Mouse (Mus musculus) forebrain, embryonic 10.5 days (tissue): ENCODE measurements around the gene Tpst2. TPM values are rescaled to one million over a fixed set of nuclear protein-coding genes. Genes with fewer than 3 reads are reported as not detected.

Source experiments
- DNase-seq: peaks from one replicate; pipeline ENCODE4 v3.0.0-alpha.2; 2017; ENCODE audit warnings: low spot score; ENCODE audit errors: extremely low spot score
- H3K27ac ChIP-seq: fragments of 300-500 bp; sonication (generic); 2 replicates; pipeline ENCODE4 v1.5.1; 2016; ENCODE audit warnings: mild to moderate bottlenecking
- H3K27me3 ChIP-seq: fragments of 300-500 bp; sonication (generic); 2 replicates; pipeline ENCODE4 v1.6.1; 2016; ENCODE audit warnings: mild to moderate bottlenecking; ENCODE audit not compliant: poor library complexity, severe bottlenecking
- H3K36me3 ChIP-seq: fragments of 300-500 bp; sonication (generic); replicated peaks from 2 replicates; pipeline ENCODE4 v1.6.1; 2016; ENCODE audit warnings: mild to moderate bottlenecking, moderate library complexity
- H3K4me1 ChIP-seq: fragments of 300-500 bp; sonication (generic); 2 replicates; pipeline ENCODE4 v1.6.1; 2016
- H3K4me3 ChIP-seq: fragments of 300-500 bp; sonication (generic); 2 replicates; pipeline ENCODE4 v1.5.1; 2016; ENCODE audit warnings: mild to moderate bottlenecking, moderate library complexity
- H3K9me3 ChIP-seq: fragments of 300-500 bp; sonication (generic); 2 replicates; pipeline ENCODE4 v1.6.1; 2016; ENCODE audit warnings: mild to moderate bottlenecking, moderate library complexity
- WGBS: fragments of 180-500 bp; shearing (Covaris S2); methylation state at CpG from one replicate; pipeline ENCODE4 v1.1.7; 2016; 5-methylcytosine and 5-hydroxymethylcytosine counted together
- polyA plus RNA-seq: library from polyadenylated mRNA; unstranded; fragments of >200 nt; fragmentation: Nextera tagmentation; extraction: Ambion mirVana; gene quantifications from 2 replicates; pipeline ENCODE4 v1.2.1, GENCODE M21; 2016

The Tpst2 gene
- polyA plus RNA-seq, 1 experiment from 2014 or later, result 36.7 TPM

DNA sequence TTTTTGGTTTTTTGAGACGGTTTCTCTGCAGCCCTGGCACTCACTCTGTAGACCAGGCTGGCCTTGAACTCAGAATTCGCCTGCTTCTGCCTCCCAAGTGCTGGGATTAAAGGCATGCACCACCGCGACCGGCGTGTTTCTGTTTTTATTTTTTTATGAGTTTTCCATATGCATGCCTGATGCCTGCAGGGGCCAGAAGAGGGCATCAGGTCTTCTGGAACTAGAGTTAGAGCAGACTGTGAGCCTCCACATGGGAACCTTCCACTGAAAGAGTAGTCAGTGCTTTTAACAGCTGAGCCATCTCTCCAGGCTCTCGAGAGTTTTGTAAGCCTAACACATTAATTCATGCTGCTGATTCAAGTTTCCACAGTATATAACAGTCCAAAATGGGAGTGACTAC lies 62.7 kb downstream of the Tpst2 start:
- peaks cover 67% of the 10 kb centered on the region for H3K36me3 ChIP-seq
- WGBS, result 84% methylated on average over 7 of the region's 7 CpGs
- peaks cover 25% of the 10 kb centered on the region for H3K4me1 ChIP-seq
- DNase-seq, result no peak
- no peak overlapping the region for H3K27ac ChIP-seq
- H3K4me3 ChIP-seq, result no peak overlapping the region
- H3K27me3 ChIP-seq, result no peaks in the 10 kb centered on the region
- no peaks in the 10 kb centered on the region for H3K9me3 ChIP-seq

DNA sequence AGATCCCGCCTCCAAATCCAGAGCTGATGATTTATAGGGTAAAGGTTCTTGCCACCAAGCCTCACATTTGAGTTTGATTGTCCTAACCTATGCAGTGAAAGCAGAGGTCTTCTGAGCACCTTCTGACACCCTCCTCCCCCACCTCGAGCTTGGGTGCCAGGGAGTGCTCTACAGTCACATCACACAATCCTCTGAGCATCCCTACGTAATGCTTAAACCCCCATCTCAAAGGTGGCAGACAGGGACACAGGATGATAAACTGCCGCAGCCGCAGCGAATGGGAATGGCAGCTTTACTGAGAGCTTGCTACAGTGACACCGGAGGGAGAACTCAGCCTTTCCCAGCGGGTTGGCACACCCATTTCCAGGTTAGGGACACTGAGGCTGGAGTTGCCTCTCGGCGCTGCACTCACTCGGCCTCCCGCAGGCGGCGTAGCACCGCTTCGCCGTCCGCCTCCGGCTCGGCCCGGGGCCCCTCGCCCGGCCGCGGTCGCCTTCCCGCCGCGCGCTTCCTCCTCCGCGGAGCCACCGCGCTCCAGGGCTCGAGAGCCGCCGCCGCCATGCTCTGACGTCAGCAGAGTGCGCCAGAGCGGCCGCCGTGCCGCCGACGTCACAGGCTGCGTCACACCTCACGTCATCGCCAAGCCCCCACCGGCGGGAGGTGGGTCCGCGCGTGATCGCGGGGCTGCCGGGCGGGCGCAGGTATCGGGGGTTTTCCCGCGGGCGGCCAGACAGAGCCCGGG lies 66.1 kb downstream of the Tpst2 start, which contains the start of the genes Srrd and Hps4:
TSS of gene Srrd (minus strand) at position 578 of the 742 bp plus-strand sequence.
TSS of gene Hps4 (plus strand) at position 621 of the 742 bp plus-strand sequence.
- 2% methylated on average over 64 of the region's 64 CpGs for WGBS
- Histone ChIP-seq H3K4me3 (peak within 1 kb of the TSS; percentile 87), H3K27me3 (no peaks in the 10 kb centered on the region), H3K36me3 (peaks cover 55% of the 10 kb centered on the region), H3K27ac (peak within 1 kb of the TSS; percentile 92), H3K4me1 (peaks cover 43% of the 10 kb centered on the region), H3K9me3 (no peaks in the 10 kb centered on the region)
- peak; percentile 79 for DNase-seq

- H3K4me1 ChIP-seq, result peaks cover 43% of the 10 kb centered on the region
Observed at GRCm38 (mm10) chr5:112343205-112343595, 66.7 kb downstream of the Tpst2 start.

DNA sequence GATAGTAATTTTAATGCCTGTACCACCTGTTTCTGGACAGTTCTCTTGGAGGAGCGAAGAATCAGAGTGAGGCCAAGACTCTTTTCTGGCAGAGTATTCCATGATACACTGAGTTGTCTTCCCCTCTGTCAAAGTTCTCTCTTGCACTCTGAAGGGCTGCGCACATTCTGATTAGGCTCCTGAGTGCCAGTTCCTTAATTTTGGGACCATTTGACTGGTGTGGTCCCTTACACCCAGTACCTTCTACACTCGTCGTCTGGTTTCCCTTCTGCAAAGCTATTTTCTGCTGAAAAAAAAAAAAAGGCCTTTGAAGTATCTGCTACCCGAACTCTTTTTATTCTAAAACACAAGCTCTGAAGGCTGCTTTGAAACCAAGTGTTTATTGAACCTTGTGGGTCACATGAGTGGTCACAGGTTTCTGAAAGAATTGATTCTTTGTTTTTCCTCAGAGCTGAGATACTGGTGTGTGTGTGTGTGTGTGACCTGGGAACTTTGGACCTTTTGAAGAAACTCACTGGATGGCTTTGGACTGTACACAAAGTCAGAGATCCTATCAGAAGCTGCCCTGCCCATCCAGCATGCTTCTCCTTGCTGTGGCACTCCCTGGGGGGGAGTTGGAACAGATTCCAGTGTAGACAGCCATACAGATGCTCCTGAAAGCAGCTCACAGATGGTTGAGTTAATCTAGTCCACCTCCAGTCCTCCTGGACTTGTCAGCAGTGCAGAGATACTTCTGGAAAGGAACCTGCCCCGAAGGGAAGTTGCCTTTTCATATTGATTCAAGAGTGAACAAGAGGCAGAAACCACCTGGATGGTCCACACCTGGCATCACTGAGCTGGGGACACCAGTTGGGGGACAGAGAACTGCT lies 67.8 kb downstream of the Tpst2 start:
- no peak for DNase-seq
- Histone ChIP-seq H3K27ac (no peak overlapping the region), H3K9me3 (no peaks in the 10 kb centered on the region), H3K36me3 (peaks cover 56% of the 10 kb centered on the region), H3K4me1 (peaks cover 43% of the 10 kb centered on the region), H3K27me3 (no peaks in the 10 kb centered on the region), H3K4me3 (peak overlapping the region; percentile 87; the same call in 1 of the 2 replicates)
- WGBS, result 83% methylated on average over 6 of the region's 6 CpGs

More at GRCm38 (mm10) chr5:112343205-112343595, 66.7 kb downstream of the Tpst2 start:
- Histone ChIP-seq H3K27ac (peak overlapping the region; percentile 92), H3K27me3 (no peaks in the 10 kb centered on the region), H3K9me3 (no peaks in the 10 kb centered on the region), H3K36me3 (peaks cover 55% of the 10 kb centered on the region), H3K4me3 (peak overlapping the region; percentile 87)
- WGBS, result 0% methylated on average over 24 of the region's 24 CpGs
- DNase-seq, result no peak

- Histone ChIP-seq H3K27ac (no peak overlapping the region), H3K4me3 (no peak overlapping the region), H3K4me1 (peaks cover 40% of the 10 kb centered on the region), H3K36me3 (peaks cover 60% of the 10 kb centered on the region), H3K27me3 (no peaks in the 10 kb centered on the region), H3K9me3 (no peaks in the 10 kb centered on the region)
- WGBS, result 94% methylated on average over 16 of the region's 16 CpGs
- DNase-seq, result no peak
Observed at GRCm38 (mm10) chr5:112346211-112346965, 69.9 kb downstream of the Tpst2 start.

- Histone ChIP-seq H3K36me3 (peaks cover 86% of the 10 kb centered on the region), H3K27ac (no peak overlapping the region), H3K27me3 (no peaks in the 10 kb centered on the region), H3K4me3 (no peak overlapping the region), H3K4me1 (peaks cover 18% of the 10 kb centered on the region), H3K9me3 (no peaks in the 10 kb centered on the region)
- no peak for DNase-seq
- 94% methylated on average over 8 of the region's 8 CpGs for WGBS
Observed at GRCm38 (mm10) chr5:112349169-112349568, 72.7 kb downstream of the Tpst2 start.

- Histone ChIP-seq H3K27ac (no peak overlapping the region), H3K36me3 (peaks cover 88% of the 10 kb centered on the region), H3K4me1 (no peaks in the 10 kb centered on the region), H3K4me3 (no peak overlapping the region), H3K9me3 (no peaks in the 10 kb centered on the region), H3K27me3 (no peaks in the 10 kb centered on the region)
- 85% methylated on average over 6 of the region's 6 CpGs for WGBS
- no peak for DNase-seq
Observed at GRCm38 (mm10) chr5:112355493-112355892, 79.0 kb downstream of the Tpst2 start.

DNA sequence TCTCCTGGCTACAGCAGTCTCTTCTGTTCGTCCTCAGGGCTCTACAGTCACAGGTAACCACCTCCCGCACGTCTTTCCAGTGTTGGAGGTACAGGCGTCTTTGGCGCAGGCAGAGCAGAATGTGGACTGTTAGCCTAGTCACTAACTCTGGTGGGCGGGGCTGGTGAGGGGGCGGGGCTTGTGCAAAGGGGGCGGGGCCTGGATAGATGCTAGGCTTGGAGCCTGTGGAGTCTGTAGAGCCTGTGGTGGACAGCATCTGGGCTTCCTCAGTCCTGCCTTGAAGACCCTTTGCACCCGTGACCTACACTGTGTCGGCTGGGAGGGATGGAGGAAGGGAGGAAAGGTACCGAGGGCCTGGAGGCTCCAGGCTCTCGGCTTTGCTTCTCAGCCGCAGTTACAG lies 79.4 kb downstream of the Tpst2 start, which contains the start of gene Gm6583:
TSS of gene Gm6583 (minus strand) at position 124 of the 400 bp plus-strand sequence.
- Histone ChIP-seq H3K4me3 (no peak within 1 kb of the TSS), H3K9me3 (no peaks in the 10 kb centered on the region), H3K27me3 (no peaks in the 10 kb centered on the region), H3K36me3 (peaks cover 86% of the 10 kb centered on the region), H3K27ac (no peak within 1 kb of the TSS), H3K4me1 (no peaks in the 10 kb centered on the region)
- DNase-seq, result no peak
- 62% methylated on average over 13 of the region's 13 CpGs for WGBS

DNA sequence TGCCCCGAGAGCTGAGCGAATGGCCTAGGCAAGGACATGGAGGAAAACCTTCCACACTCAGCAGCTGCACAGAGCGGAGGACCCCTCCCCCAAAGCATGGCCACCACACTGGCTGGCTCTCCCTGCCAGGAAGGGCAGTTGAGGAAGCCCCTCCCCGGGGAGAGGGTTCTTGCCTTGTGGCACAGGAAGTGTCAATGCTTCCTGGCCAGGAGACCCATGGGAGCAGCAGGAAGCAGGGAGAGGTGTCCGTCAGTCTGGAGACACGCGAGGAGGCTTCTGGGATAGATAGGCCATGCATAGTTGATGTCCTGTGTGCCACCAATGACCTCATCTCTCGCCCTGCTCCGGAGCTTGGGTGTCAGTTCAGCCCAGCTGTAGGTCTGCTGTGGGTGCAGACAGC lies 79.8 kb downstream of the Tpst2 start:
- H3K4me3 ChIP-seq, result no peak overlapping the region
- no peaks in the 10 kb centered on the region for H3K4me1 ChIP-seq
- H3K27ac ChIP-seq, result no peak overlapping the region
- H3K9me3 ChIP-seq, result no peaks in the 10 kb centered on the region
- H3K36me3 ChIP-seq, result peaks cover 86% of the 10 kb centered on the region
- DNase-seq, result no peak
- 89% methylated on average over 9 of the region's 9 CpGs for whole genome bisulfite sequencing
- no peaks in the 10 kb centered on the region for H3K27me3 ChIP-seq

- H3K27ac ChIP-seq, result peak overlapping the region; percentile 26; the same call in 1 of the 2 replicates
- H3K4me1 ChIP-seq, result no peaks in the 10 kb centered on the region
- no peaks in the 10 kb centered on the region for H3K9me3 ChIP-seq
- WGBS, result 91% methylated on average over 4 of the region's 4 CpGs
- no peaks in the 10 kb centered on the region for H3K27me3 ChIP-seq
- no peak overlapping the region for H3K4me3 ChIP-seq
- H3K36me3 ChIP-seq, result peaks cover 85% of the 10 kb centered on the region
- DNase-seq, result no peak
Observed at GRCm38 (mm10) chr5:112359520-112359919, 83.0 kb downstream of the Tpst2 start.

DNA sequence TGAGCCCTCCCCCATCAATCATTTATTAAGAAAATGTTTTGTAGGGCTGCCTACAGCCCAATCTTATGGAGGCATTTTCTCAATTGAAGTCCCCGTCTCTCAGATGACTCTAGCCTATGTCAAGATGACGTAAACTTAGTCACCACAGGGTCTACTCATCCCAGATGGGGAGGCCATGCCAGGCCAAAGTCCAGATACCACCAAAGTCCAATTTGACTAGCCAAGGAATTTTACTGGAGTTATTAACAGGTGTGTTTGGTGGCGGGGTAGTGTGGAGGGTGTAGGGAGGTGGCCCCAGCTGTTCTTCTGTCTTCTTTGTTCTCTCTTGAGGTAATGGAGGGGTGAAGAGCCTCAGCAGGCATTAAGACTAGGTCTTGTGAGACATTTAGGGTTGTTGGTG lies 83.6 kb downstream of the Tpst2 start:
- no peaks in the 10 kb centered on the region for H3K9me3 ChIP-seq
- H3K27ac ChIP-seq, result no peak overlapping the region
- 96% methylated on average over 3 of the region's 3 CpGs for WGBS
- no peaks in the 10 kb centered on the region for H3K27me3 ChIP-seq
- DNase-seq, result no peak
- peaks cover 85% of the 10 kb centered on the region for H3K36me3 ChIP-seq
- no peak overlapping the region for H3K4me3 ChIP-seq
- no peaks in the 10 kb centered on the region for H3K4me1 ChIP-seq

DNA sequence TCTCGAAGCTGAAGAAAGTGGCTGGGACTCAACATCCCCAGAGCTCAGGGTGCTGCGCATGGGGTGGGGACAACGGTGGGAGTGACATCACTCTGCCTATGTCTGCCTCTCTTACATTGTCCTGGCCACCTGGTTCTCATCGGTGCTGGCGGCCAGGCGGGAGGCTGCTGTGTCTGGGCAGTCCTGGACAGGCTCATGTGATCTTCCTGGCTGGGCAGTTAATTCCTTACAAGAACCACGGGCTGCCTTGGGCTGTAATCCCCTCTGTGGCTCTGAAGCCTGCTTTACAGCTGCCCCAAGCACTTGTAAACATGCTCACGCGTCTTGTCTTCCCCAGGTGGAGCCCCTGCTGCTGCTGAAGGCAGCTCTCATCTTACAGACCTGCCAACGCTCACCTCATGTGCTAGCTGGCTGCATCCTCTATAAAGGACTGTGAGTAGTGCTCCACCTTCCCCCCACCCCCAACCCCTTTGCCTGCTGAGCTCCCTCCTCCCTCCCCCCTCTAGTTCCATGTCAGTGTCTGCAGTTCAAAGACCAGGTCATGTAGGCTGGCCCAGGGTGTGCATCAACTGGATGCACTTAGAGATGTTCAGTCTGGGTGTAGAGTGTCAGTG lies 87.8 kb downstream of the Tpst2 start:
- Histone ChIP-seq H3K27ac (no peak overlapping the region), H3K4me1 (no peaks in the 10 kb centered on the region), H3K36me3 (peaks cover 82% of the 10 kb centered on the region), H3K9me3 (no peaks in the 10 kb centered on the region), H3K27me3 (no peaks in the 10 kb centered on the region), H3K4me3 (no peak overlapping the region)
- WGBS, result 67% methylated on average over 10 of the region's 10 CpGs
- no peak for DNase-seq
